Mouse (Mus musculus) layer of hippocampus, adult 9-10 months (tissue): ENCODE data around the gene Med24.

Experiments used
- DNase-seq: peaks from one replicate; pipeline ENCODE4 v3.0.0; 2022; ENCODE audit warnings: low spot score

Med24 gene

DNA sequence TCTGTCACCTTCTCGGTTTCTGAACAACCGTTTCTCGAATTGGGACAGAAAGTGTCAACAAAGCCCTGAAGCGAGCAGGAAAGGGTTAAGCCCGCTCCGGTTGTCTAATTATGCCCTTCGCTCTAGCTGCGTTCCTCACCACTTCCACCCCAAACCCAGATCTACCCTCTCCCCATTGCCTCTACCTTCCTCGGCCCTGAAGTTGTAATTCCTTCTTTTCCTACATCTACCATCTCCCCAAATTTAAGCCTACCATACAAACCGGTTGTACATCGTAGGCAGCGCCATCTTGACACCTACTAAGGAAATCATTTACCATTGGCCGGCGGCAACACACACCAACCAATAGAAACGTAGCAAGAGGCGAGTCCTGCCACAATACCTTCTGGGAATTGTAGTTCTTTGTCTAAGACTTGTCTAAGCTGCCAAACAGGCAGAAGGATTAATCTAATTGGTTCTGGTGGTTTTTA lies at the start of gene Med24:
Gene Med24, minus strand, starts transcription at position 317 of the 470 bp plus-strand sequence.
- peak; percentile 92 for DNase-seq

DNA sequence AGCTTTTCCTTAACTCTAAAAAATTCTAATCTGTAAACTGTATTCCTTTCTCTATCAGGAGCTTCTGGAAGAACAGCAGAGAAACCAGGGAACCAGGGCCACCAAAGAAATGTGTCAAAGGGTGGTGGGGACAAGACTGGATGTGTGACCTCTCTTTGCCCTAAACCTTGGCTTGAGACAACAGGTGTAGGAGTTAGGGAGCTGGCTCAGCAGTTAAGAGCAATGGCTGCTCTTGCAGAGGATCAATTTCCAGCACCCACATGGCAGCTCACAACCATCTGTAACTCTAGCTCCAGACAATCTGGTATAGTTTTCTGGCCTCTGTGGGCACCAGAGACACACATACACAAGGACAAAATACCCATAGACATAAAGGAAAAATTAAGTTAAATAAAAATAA lies 48.7 kb upstream of the Med24 start:
- DNase-seq, result no peak

- no peak for DNase-seq
Observed at GRCm38 (mm10) chr11:98776843-98777590, 47.8 kb upstream of the Med24 start.

DNA sequence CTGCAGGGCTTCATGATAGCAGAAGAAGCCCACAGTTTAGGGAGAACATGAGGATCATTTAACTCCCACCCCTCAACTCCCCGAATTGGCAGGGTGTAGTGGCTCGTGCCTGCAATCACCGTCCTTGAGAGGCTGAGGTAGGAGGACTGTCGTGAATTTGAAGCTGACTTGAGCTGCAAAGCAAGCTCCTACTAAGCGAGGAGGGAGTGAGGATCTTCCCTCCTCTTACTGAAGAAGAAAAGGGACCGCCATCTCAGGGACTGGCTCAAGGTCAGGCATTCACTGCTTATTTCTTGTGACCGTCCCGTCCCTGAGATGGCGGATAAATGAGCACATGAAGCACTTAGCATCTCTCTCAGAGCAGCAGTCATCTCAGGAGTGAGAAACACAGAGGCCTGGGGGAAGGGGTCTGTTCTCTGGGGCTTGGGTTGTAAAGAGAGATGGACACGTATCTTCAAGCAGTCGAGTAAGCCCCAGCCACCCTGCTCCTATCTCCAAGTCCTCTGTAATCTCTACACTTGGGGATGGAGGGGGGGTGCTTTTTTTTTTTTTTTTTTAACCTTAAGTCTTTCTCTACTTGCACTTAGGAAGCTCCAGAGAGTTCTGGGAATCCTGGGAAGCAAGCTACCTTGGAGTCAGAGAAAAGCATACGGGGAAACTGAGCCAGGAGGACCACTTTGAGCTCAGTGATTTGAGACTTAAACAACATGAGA lies 47.0 kb upstream of the Med24 start:
- DNase-seq, result no peak

GRCm38 (mm10) chr11:98775348-98776051 lies 46.3 kb upstream of the Med24 start:
- peak; percentile 99 for DNase-seq

DNA sequence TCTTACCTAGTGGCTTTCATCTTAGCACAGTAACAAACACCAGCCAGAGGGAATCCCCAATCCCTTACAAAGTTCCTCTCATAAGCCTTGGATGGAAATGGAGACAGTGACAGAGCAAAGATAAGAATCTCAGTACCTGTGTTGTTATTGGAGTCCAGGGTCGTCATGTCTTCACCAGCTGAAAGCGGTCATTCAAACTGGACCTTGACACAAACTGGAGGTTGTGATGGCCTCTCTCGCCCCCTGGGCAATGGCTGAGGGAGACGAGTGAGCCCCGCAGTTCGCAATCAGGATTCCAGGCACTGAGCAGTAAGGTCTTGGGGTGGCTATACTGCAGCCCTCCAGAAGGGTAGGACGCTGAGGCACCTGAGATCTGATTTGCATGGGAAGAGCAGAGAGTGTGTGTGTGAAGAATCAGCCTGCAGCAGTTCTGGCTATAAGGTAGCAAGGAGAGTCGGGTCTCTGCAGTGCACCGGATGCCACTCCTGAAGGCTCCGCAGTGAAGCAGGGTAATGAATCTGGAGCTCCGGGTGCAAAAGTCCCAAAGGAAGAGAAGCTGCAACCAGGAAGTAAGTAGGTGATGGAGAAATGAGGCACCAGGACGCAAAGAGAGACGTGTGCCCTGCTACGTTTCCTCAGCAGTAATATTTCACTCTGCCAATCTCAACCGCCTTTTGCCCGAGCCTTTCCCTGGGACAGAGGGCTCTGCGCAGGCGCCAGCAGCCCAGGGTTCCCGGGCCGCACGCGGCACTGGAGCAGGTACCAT lies 45.5 kb upstream of the Med24 start, which contains the start of gene Nr1d1:
Gene Nr1d1, minus strand, starts transcription at position 752 of the 766 bp plus-strand sequence.
- no peak for DNase-seq

DNA sequence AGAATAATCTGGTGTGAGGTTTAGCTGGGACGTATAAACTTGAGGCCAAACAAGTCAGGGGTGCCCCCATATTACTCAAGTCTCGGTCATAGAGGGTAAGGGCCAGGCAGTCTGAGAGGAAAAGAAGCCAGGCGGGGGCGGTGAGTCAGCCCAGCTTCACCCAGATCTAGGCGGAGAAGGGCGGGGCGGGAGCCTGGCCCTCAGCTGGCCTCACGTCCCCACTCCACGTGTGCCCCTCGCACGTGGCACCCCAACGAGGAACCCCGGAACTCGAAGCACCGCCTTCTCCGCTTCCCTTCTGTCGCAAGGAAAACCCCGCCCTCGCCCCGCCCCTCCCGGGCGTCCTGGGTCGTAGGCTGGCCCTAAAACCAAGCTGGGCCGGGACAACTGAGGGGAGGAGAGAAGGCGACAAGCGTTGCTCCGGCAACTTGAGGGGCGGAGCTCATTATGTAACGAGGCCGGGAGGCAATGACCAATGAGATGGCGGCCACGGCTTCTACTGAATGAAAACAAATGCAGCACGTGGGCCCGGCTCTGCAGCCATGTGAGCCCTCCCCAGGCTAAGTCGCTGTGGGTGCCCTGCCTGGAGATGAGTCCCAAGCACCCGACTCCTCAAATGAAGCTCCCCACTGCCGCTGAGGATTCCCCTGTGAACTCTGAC lies 44.5 kb upstream of the Med24 start:
- DNase-seq, result peak; percentile 99

- no peak for DNase-seq
Observed at GRCm38 (mm10) chr11:98772667-98773171, 43.5 kb upstream of the Med24 start.

GRCm38 (mm10) chr11:98771844-98772525 lies 42.8 kb upstream of the Med24 start:
- no peak for DNase-seq

DNA sequence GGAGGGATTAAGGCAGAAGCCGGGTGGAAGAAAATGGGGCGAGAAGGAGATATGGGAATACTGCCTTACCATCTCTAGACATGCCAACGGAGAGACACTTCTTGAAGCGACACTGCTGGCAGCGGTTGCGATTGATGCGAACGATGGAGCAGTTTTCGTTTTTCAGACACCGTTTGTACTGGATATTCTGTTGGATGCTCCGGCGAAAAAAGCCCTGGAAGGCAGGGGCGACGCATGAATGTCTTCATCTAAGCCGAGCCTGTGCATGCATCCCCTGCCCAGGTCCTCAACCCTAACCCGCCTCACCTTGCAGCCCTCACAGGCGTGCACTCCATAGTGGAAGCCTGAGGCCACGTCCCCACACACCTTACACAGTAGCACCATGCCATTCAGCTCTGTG lies 41.9 kb upstream of the Med24 start:
- DNase-seq, result no peak

GRCm38 (mm10) chr11:98770096-98770975 lies 41.1 kb upstream of the Med24 start:
- no peak for DNase-seq

DNA sequence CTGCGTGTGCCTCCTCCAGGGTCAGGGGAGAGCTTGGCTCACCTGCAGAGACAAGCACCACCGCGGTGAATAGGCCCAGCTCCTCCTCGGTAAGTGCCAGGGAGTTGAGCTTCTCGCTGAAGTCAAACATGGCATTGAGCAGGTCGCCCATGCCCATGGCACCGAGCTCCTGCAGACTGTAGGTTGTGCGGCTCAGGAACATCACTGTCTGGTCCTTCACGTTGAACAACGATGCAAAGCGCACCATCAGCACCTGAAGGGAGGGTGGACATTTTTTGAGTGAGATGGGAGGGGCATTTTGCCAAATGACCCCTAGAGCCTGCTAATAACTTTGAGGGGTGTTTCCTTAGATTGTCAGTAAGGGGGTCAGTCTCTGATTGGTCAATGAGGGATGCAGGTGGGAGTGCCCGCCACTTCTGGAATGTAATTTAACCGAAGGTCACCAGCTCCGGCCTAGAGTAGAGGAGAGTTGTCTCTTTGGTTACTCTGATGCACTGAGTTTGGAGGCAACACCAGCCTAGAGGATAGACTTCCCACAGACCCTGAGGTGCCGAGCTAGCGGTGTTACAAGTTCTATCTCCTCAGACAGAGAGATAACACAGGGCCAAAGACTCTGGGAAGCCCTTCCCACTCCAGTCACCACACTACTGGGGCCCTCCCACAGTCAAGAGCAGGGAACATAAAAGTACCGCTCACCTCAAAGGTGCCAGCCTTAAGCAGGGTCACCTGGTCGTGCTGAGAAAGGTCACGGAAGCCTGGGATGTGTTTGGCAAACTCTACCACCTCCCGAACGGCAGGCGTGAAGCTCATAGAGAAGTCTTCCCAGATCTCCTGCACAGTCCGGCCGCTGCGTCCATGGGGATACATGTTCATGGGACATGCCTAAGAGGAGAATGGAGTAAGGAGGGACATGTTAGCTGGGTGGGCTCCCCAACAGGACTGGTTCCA lies 40.0 kb upstream of the Med24 start:
- DNase-seq, result no peak

DNA sequence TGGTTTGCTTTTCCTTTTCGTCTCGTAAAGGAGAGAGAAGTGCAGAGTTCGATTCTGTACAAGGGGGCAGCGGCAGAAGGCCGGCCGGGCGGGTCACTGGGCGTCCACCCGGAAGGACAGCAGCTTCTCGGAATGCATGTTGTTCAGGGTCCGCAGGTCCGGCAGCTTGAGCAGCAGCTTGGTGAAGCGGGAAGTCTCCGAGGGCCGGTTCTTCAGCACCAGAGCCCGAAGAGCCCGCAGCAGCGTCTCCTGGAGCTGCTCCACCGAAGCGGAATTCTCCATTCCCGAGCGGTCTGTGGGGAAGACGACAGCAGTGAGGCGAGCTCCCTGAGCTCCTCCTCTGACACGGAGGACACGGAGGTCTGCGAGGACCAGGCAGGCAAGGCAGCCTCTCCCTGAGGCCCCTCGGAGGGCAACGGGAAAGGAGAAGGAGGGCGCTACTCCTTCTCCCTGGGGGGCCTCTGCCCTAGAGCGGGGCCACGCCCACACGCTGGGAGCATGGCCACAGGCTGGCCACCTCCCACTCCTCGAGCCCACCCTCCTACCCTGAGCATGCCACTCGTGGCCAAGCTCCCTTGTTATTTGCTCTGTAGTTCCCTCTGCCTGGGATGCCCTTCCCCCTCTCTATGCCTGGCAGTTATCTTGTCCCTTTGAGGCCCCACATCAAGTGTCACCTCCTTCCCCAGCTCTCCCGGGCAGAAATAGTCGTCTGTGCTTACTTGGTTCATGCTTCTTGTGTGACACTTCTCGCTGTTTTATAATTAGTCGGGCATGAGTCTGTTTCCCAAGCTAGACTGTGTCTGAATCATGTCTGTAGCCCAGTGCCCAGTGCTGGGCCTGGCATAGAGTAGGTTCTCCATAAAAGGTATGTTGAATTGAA lies 39.1 kb upstream of the Med24 start:
- no peak for DNase-seq

- DNase-seq, result no peak
Observed at GRCm38 (mm10) chr11:98767713-98768112, 38.5 kb upstream of the Med24 start.

- no peak for DNase-seq
Observed at GRCm38 (mm10) chr11:98767276-98767675, 38.0 kb upstream of the Med24 start.

DNA sequence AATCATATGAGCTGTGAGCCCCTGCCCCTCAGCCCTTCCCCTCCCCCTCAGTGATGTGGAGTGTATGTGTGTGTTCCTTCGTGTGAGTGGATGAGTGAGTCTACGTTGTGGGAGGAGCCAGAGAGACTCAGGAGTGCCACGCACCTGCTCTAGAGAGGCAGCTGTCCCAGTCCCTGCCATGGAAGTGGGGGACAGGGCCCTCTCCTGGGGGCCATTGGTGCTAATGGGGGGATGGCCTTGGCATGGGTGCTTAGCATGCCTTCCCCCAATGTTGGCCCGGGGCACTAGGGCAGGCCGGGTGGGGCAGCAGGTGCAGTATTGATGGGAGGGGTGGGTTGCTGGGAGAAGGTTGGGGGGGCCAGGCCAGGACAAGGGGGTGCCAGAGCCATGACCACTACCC lies 37.6 kb upstream of the Med24 start:
- DNase-seq, result no peak

DNA sequence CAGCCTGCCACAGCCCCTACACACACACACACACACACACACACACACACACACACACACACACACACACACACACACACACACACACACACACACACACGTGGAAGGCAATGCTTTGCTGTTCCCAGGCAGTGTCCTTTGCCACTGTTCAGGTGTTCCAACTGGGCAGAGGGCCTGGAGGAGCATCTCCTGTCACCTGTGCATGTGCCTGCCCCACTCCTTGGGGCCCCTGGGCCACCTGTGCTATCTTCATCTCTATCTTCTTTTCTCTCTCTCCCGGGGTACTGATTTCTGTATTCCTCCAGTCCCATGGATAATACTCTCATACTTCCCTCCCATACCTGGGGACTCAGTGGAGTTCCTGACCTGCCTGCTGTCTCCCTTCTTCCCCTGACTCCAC lies 37.1 kb upstream of the Med24 start:
- DNase-seq, result no peak
